Mouse (Mus musculus) kidney, postnatal 25 days (tissue): ENCODE measurements around the gene Gprin1.
A peak's percentile ranks its signal among the peaks of the same experiment; 100 is the strongest.

ENCODE experiments used
- DNase-seq, 2 experiments: peaks; one replicate each; pipeline ENCODE4 v3.0.0; 2021; ENCODE audit warnings: mixed read lengths in 2 of 2

The Gprin1 gene

DNA sequence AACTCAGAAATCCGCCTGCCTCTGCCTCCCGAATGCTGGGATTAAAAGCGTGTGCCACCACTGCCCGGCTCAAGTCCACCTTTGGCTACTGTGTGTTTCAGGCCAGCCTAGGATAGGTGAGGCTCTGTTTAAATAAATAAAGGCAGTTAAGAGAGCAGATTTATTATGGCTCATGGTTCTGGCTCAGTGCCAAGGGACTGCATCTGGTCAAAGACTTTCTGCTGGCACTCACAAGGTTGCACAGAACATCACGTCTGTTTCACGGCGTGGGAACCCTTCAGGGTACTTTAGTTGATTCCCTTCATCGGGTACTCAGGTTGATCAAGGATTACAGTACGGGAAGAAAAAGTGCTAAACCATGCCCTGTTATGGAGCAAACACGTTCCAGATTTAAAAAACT lies 34.7 kb downstream of the Gprin1 start:
- DNase-seq: peak in 1 of 2 experiments; percentile 18

- DNase-seq: no peak
Observed at GRCm38 (mm10) chr13:54714393-54714792, 35.3 kb downstream of the Gprin1 start.

DNA sequence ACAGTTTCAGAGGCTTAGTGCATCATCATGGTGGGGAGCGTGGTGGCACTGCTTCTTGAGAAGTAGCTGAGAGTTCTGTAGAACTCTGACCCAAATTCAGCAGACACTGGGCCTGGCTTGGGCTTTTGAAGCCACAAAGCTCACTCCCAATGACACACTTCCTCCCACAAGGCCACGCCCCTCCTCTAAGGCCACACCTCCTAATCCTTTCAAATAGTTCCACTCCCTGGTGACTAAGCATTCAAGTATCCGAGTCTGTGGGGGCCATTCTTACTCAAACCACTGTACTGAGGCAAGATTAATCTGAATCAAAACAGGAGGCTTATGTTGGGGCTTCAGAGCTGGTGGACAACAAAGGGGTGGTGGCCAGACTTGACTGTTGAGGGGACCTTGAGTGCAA lies 38.8 kb downstream of the Gprin1 start:
- DNase-seq: no peak

GRCm38 (mm10) chr13:54704890-54705289 lies 44.8 kb downstream of the Gprin1 start:
- no peak for DNase-seq

- no peak for DNase-seq
Observed at GRCm38 (mm10) chr13:54702507-54702906, 47.2 kb downstream of the Gprin1 start.

DNA sequence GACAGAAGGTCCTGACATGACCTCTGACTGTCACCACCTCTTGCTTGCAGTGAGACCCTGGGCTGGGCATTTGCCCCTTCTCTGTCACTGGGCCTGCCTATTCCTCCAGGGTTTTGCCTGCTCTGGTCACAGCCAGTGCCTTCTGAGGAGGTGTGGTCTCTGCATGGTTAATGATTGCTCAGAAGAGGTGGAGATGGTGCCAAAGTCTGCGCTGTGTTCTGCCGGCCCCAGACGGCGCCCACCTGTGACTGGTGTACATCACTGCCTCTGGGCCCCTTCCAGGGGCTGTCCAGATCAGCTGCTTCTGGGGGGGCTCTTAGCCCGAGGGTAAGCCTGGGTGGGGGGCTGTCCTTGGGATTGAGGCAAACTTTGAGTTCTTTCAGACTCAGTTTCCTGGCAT lies 48.4 kb downstream of the Gprin1 start, which contains the start of gene Cdhr2:
Cdhr2 (plus strand) TSS at position 219 of the 400 bp plus-strand sequence.
- peak; percentile 73 to 87 for DNase-seq

GRCm38 (mm10) chr13:54695479-54696230 lies 54.0 kb downstream of the Gprin1 start:
- DNase-seq: peak in 1 of 2 experiments; percentile 66

DNA sequence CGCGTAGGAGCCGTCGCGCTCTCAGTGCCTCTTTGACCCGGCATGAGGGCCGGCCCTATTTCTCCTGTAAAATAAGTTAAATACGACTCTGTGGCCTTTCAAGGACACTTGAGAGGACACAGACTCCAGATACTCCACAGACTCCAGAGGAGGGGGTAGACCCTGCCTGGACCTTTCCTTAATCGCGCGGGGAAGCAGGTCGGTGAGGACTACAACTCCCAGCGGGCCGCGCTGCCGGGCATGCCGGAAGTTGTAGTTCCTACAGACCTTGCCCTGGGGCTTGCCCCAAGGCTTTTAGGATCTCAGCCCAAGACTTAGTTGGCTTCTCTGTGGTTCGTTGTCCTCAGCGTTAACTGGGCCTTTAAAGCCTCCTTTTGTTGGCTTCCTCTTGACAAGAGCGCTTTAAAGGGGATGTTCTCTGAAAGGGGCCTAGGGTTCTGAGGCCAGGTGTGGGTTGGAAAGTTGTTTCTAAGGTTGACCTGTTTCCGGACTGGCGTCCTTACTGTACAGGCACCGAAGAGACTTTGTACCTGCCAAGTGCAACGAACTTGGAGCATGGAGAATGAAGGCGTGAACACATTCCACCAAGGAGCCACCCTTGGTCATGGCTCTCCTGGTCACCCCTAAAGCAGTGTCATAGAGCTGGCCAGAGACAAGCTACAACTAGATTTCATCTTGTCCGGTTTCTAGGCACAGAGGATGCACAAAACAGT lies 55.2 kb downstream of the Gprin1 start:
- DNase-seq: peak; percentile 91 to 94

GRCm38 (mm10) chr13:54693558-54694347 lies 55.9 kb downstream of the Gprin1 start, which contains the start of gene Rnf44:
Gene Rnf44 (minus strand): TSS chr13:54693907.
- DNase-seq: peak; percentile 99

DNA sequence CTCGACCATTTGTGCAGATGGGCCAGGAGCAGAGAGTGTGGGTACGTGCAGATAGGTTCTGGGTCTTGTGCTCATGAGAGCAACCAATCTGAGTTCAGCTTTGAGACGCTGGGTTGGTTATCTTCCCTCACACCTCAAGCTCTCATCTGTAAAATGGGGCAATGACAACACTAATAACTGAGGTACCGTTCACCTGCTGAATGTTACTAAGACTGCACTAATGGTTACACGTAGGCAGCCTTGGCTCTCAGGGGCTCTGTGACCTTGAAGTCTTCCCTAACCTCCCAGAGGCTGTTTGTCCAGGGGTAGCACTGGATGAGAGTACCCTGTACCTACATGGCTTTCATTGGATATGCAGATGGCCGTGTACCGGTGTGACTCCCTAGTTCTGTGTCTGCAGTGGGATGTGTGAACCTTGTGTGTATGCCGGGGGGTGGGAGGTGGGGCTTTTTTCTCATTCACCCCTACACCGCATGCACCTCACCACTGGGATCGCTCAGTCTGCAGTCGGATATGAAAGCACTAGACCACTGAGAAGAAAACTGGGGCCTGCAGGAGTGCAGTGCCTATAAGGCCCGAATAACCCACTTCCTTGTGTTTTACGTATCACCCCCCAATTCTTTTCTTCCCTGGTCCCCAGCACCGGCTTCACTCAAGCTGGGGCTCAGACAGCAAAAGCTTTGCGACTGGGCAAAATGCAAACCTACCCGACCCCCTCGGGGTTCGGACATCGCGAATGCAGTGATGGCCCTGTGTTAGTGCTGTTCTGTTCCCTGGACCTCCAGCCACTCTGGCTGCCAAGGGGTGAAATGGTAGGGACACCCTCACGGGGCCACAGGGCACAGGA lies 56.7 kb downstream of the Gprin1 start:
- DNase-seq: peak in 1 of 2 experiments; percentile 41

- no peak for DNase-seq
Observed at GRCm38 (mm10) chr13:54691737-54692136, 57.9 kb downstream of the Gprin1 start.

DNA sequence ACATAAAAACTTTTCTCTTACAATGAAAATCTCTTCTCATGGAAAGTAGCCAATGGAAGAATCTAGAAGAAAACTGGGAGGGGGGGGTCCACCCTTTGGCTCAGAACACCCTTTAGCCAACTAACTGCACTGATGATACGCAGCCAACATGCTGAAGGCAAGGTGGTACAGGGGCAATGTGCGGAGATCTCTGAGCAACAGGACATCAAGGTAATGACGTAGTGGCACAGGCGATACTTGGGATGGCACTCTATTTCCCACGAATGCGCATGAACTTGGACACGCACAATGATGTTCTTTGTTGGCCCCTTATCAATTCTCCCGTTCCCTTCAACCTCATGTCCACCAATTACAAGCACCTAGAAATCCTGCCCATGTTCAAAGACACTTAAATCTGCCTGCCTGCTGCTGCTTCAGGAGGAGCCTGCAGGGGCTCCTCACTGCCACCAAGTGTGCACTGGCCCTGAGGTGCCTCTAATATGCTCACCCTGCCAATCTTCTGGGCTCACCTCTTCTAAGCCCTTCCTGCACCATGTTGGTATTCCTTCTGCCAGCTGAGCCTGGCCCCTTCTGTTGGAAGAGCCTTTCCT lies 59.4 kb downstream of the Gprin1 start:
- no peak for DNase-seq

- peak; percentile 98 to 99 for DNase-seq
Observed at GRCm38 (mm10) chr13:54687575-54688424, 61.9 kb downstream of the Gprin1 start.

DNA sequence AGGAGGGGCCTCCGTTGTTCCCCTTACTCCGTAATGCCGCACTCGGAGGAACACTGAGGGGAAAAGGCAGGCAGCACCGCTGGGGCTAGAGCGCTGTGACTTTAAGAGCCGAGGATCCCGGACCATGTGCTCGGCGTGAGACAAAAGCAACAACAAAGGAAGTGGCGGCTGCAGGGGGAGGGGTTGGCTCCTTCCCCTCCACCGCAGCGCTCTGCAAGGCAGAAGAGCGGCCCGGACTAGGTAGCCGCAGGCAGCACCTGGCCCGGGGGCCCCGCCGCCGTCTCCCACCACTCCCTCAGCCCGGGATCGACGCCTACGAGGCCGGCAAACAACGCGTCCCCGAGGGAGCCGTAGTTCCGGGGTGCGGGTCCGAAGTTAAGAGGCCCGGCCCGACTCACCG lies 62.6 kb downstream of the Gprin1 start:
- peak; percentile 86 to 92 for DNase-seq
